Mouse (Mus musculus) limb, embryonic 10.5 days (tissue): ENCODE measurements around the gene Pde1b. TPM values are rescaled to one million over a fixed set of nuclear protein-coding genes. Genes with fewer than 3 reads are reported as not detected.

ENCODE experiments used
- DNase-seq: peaks from one replicate; pipeline ENCODE4 v3.0.0-alpha.2; 2017; ENCODE audit warnings: low spot score
- H3K27ac ChIP-seq: fragments of 300-500 bp; sonication (generic); 2 replicates; pipeline ENCODE4 v1.5.1; 2016; ENCODE audit warnings: mild to moderate bottlenecking
- H3K27me3 ChIP-seq: fragments of 300-500 bp; sonication (generic); 2 replicates; pipeline ENCODE4 v1.6.1; 2016; ENCODE audit warnings: low read depth, mild to moderate bottlenecking; ENCODE audit not compliant: poor library complexity, severe bottlenecking
- H3K36me3 ChIP-seq: fragments of 300-500 bp; sonication (generic); 2 replicates; pipeline ENCODE4 v1.6.1; 2016; ENCODE audit warnings: mild to moderate bottlenecking, moderate library complexity
- H3K4me1 ChIP-seq: fragments of 300-500 bp; sonication (generic); 2 replicates; pipeline ENCODE4 v1.6.1; 2016
- H3K4me3 ChIP-seq: fragments of 300-500 bp; sonication (generic); 2 replicates; pipeline ENCODE4 v1.5.1; 2016; ENCODE audit warnings: mild to moderate bottlenecking, moderate library complexity
- H3K9me3 ChIP-seq: fragments of 300-500 bp; sonication (generic); replicated peaks from 2 replicates; pipeline ENCODE4 v1.6.1; 2016; ENCODE audit warnings: mild to moderate bottlenecking
- WGBS: fragments of 180-500 bp; shearing (Covaris S2); methylation state at CpG from one replicate; pipeline ENCODE4 v1.1.7; 2016; 5-methylcytosine and 5-hydroxymethylcytosine counted together
- polyA plus RNA-seq: library from polyadenylated mRNA; unstranded; fragments of >200 nt; fragmentation: Nextera tagmentation; extraction: Ambion mirVana; gene quantifications from 2 replicates; pipeline ENCODE4 v1.2.1, GENCODE M21; 2016

The Pde1b gene
- polyA plus RNA-seq, 1 experiment from 2014 or later: 2.9 TPM

DNA sequence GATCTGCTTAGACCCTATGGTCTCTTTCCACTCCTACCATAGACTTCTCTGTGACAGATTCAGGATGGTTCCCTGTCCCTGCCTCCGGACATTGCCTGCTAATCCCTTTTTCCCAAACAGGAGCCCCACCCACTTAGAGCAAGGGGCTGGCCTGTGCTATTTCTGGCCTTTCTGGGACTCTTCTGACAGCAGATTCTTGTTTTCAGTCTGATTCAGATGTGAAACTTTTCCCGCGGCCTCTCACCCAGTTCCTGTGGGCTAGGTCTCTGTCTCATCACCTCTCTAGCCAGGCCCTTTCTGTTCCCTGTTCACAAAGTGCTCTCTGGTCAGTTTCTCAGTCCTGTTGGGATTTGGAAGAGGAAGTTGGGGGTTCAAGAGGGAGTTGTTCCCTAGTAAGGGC lies 12.1 kb downstream of the Pde1b start:
- Histone ChIP-seq H3K9me3 (no peaks in the 10 kb centered on the region), H3K27ac (peak overlapping the region; percentile 14; the same call in 1 of the 2 replicates), H3K4me3 (0 out of 2 replicates have a peak overlapping the region, but pooled peaks have one; percentile 53), H3K36me3 (no peaks in the 10 kb centered on the region), H3K4me1 (peaks cover 29% of the 10 kb centered on the region), H3K27me3 (peaks cover 13% of the 10 kb centered on the region; the same call in 1 of the 2 replicates)
- no peak for DNase-seq
- 43% methylated on average over 3 of the region's 3 CpGs for WGBS

DNA sequence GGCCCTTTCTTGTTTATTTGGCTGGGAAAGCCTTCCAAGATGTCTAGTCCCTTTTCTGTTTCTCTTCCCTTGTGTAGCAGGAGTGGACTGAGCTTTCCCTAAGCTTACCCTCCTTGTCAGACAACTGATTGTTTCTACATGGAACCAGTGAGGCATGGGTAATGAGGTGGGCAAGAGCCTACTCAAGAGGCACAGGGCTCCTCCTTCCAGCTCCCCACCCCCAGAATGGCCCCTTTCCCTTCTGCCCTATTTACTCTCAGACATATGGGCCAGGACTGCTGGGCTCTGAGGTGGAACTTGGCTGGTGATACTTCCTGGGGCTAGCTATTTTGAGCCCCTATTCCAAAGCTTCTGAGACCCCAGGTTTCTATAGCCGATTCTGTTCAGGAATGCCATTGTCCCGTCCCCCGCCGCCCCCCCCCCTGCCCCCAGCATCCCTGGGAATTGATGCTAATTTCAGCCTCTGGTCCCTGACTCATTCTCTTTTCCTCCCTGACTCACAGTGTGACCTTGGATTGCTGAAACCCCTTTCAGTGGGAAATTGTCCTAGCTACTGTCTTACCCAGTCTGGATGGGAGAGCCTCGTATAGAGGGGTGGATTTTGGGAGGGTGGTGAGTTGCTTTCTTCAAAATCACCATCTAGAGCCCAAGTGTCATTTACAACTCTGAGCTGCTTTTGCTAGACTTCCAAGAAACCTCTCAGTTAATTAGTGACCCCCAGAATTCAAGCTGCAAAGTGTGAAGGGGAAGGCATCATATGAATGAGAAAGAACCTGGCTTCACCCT lies 16.0 kb downstream of the Pde1b start:
- Histone ChIP-seq H3K27me3 (no peaks in the 10 kb centered on the region), H3K27ac (no peak overlapping the region), H3K36me3 (no peaks in the 10 kb centered on the region), H3K4me1 (peaks cover 24% of the 10 kb centered on the region), H3K4me3 (no peak overlapping the region), H3K9me3 (no peaks in the 10 kb centered on the region)
- DNase-seq: no peak
- 18% methylated on average over 5 of the region's 5 CpGs for WGBS

DNA sequence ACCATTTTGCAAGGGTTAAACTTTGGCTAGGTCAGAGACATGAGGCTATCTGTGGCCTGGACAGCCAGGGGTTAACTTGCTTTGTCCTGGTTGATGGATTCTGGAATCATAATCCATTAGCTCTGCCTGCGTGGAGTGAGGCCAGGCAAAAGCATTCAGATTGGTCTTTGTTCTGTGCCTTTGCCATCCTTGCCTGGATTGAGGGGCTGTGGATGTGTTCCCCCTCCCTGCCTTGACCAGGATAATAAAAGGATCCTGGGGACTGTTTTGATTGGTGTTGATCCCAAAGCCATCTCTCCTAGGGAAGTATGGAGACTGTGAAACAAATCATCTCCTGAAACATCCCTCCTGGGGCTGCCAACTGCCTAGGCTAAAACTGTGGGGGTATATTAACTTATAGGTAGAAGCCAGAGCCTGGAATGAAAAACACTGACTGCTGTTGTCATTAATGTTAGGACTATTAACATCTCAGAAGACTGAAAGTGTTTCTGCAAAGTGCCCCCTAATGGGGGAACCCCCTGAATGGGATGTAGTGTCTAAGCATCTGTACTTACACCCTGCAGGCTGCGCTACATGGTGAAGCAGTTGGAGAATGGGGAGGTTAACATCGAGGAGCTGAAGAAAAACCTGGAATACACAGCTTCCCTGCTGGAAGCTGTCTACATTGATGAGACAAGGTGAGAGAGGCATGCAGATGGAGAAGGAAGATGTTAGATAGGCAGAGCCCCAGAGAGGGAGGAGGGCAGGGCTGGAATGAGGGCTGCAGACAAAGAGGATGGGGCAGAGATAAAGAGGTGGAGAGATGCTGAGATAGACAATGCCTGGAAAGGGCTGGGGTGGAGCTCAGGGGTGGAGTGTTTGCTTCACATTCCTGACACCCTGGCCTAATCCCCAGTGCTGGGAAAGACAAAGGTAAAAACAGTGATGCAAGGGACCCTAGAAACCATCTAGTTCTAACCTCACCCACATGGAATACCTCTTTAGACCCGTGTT lies 16.8 kb downstream of the Pde1b start:
- WGBS: 32% methylated on average over 4 of the region's 4 CpGs
- DNase-seq: no peak
- peaks cover 17% of the 10 kb centered on the region; the same call in 1 of the 2 replicates for H3K4me1 ChIP-seq
- no peaks in the 10 kb centered on the region for H3K36me3 ChIP-seq
- no peak overlapping the region for H3K27ac ChIP-seq
- no peaks in the 10 kb centered on the region for H3K9me3 ChIP-seq
- no peak overlapping the region for H3K4me3 ChIP-seq
- no peaks in the 10 kb centered on the region for H3K27me3 ChIP-seq

DNA sequence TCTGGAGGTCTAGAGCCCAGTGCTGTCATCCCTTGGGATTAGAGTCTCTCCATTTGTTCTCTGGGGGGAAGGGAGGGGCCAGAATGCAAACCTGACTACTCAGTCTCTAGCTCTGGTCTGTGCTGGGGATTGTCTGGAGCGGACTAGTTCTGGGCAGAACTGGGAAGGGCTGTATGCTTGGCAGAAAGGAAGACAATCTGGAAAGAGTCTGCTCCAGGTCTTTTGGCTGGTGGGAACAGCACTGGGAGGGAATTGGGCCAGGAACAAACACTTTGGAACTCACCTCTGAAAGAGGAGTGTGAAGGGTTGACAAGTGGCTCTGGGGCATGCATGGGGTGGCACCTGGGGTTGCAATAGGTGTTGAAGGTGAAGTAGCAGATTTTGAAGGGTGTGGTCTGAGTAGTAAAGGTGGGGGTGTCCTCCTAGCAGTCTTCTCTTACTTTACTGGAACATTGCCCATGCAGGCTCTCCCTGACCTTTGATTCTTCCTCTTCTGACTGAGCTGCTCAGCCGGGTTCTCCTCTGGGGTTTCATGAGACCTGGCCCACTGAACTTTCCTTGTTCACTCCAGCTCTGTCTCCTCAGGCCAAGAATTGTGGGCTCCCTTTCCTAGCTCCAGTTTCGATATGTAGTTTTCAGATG lies 19.7 kb downstream of the Pde1b start:
- no peaks in the 10 kb centered on the region for H3K36me3 ChIP-seq
- no peaks in the 10 kb centered on the region for H3K27me3 ChIP-seq
- DNase-seq: no peak
- 70% methylated on average over 3 of the region's 3 CpGs for WGBS
- peaks cover 12% of the 10 kb centered on the region; the same call in 1 of the 2 replicates for H3K4me1 ChIP-seq
- H3K27ac ChIP-seq: no peak overlapping the region
- no peak overlapping the region for H3K4me3 ChIP-seq
- no peaks in the 10 kb centered on the region for H3K9me3 ChIP-seq

DNA sequence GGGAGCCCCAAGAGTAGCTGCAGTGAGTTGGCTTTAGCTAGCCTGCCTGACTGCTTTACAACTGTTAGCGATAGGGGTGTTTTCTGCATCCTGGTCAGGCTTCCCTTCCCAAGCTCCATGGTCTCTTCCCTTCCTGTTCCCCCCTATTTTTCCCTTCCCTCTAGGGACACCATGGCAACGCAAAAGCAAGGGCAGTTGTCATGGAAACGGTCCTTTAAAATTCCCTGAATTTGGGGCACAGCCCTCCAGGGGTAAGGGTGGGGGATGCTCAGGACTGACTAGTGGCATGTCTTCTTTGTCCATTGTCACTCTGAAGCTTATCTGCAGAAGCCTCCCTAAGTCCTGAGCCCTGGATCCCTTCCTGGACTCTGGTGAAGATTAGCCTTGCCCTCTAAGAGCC lies 20.3 kb downstream of the Pde1b start:
- WGBS: 65% methylated on average over 3 of the region's 3 CpGs
- no peak for DNase-seq
- H3K4me1 ChIP-seq: peaks cover 12% of the 10 kb centered on the region; the same call in 1 of the 2 replicates
- H3K4me3 ChIP-seq: no peak overlapping the region
- no peaks in the 10 kb centered on the region for H3K36me3 ChIP-seq
- no peaks in the 10 kb centered on the region for H3K27me3 ChIP-seq
- no peak overlapping the region for H3K27ac ChIP-seq
- H3K9me3 ChIP-seq: no peaks in the 10 kb centered on the region

DNA sequence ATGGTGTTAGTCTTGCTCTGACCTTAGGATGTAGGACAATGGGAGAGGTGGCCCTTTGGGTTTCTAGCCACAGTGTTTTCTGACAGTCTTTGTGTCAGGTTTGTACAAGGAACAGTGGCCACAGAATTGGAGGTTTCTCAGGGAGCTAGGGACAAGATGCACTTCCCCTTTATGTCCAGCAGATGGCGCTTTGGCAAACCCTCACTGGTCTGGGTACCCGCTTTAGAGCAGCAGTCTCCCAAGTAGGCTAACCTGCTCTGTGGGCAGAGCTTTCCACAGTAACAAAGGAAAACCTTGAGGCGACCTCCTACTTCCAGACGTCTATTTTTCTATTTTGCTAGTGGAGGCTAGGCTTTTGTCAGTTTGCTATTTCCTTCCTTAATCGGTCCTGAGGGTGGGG lies 27.5 kb downstream of the Pde1b start:
- Histone ChIP-seq H3K36me3 (no peaks in the 10 kb centered on the region), H3K27ac (no peak overlapping the region), H3K9me3 (no peaks in the 10 kb centered on the region), H3K4me1 (peaks cover 3% of the 10 kb centered on the region; the same call in 1 of the 2 replicates), H3K27me3 (peaks cover 24% of the 10 kb centered on the region), H3K4me3 (no peak overlapping the region)
- peak; percentile 70 for DNase-seq
- WGBS: 8% methylated on average over 5 of the region's 5 CpGs

- H3K27ac ChIP-seq: no peak overlapping the region
- 78% methylated on average over 7 of the region's 7 CpGs for WGBS
- H3K27me3 ChIP-seq: peaks cover 62% of the 10 kb centered on the region
- H3K9me3 ChIP-seq: no peaks in the 10 kb centered on the region
- no peak overlapping the region for H3K4me3 ChIP-seq
- H3K4me1 ChIP-seq: peaks cover 26% of the 10 kb centered on the region
- H3K36me3 ChIP-seq: no peaks in the 10 kb centered on the region
- DNase-seq: no peak
These were observed 31.3 kb downstream of the Pde1b start for GRCm38 (mm10) chr15:103534054-103534620.

DNA sequence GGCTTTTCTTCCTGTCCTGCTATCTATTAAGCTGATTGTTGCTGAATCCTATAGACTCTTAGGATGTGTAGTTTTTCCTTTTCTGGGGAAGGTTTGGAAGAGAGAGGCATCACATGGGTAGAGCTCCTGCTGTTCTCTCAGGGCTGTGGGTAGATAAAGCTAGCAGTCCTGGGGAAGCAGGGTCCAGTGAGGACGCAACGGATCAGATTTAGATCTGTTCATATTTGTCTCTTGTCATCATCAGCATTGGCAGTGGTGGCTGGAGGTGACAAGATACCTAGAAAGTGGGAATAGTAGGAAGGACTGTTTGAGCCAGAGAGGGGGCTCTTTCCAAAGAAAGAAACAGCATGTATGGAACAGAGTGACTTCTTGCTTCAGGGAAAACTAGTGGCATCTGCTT lies 32.2 kb downstream of the Pde1b start:
- Histone ChIP-seq H3K36me3 (no peaks in the 10 kb centered on the region), H3K9me3 (no peaks in the 10 kb centered on the region), H3K4me3 (no peak overlapping the region), H3K27ac (no peak overlapping the region), H3K4me1 (peaks cover 25% of the 10 kb centered on the region), H3K27me3 (peaks cover 70% of the 10 kb centered on the region)
- WGBS: 85% methylated on average over 2 of the region's 2 CpGs
- no peak for DNase-seq

GRCm38 (mm10) chr15:103535786-103536185 lies 33.0 kb downstream of the Pde1b start:
- H3K27ac ChIP-seq: no peak overlapping the region
- H3K4me3 ChIP-seq: no peak overlapping the region
- no peaks in the 10 kb centered on the region for H3K9me3 ChIP-seq
- peaks cover 25% of the 10 kb centered on the region for H3K4me1 ChIP-seq
- no peaks in the 10 kb centered on the region for H3K36me3 ChIP-seq
- 75% methylated on average over 1 of the region's 1 CpGs for WGBS
- peak; percentile 8 for DNase-seq
- H3K27me3 ChIP-seq: peaks cover 73% of the 10 kb centered on the region

GRCm38 (mm10) chr15:103536456-103536855 lies 33.6 kb downstream of the Pde1b start:
- no peaks in the 10 kb centered on the region for H3K36me3 ChIP-seq
- no peak overlapping the region for H3K4me3 ChIP-seq
- peak; percentile 25 for DNase-seq
- 50% methylated on average over 2 of the region's 2 CpGs for WGBS
- no peaks in the 10 kb centered on the region for H3K9me3 ChIP-seq
- H3K4me1 ChIP-seq: peaks cover 25% of the 10 kb centered on the region
- H3K27ac ChIP-seq: no peak overlapping the region
- peaks cover 73% of the 10 kb centered on the region for H3K27me3 ChIP-seq

DNA sequence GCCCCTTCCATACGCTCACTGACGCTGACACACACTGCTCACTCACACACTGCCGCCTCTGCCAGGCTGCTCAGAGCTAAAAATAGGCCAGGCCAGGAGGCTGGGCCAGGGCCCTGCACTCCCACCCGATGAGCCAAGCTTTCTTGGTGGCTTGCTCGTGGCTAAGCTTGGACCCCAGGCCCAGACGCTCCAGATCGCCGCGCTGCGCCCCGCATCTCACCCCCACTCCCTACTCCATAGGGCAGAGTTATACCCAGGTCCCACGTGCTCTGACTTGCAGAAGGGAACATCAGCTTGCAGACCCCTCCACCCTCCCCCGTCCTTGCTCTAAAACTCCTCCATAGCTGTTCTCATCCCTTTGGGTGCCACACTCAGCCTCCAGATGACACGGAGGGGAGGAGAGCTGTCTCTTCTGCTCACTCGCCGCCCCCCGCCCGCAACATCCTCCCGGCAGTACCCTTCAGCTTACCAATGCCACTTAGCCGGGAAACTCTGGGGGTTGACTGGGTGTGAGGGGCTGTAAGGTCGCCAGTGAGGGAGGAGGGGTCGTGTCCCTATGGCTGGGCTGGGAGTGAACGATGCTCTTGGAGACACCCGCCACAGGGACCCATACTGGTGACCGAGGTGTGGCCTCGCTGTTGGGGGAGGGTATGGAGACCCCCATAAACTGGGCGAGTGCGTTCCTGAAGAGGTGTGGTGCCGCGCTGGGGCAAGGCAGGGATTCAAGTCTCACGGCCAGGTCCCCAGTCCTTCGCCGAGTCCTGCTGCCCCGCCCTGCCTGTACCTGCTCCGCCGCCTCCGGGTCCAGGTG lies 34.4 kb downstream of the Pde1b start:
- H3K4me1 ChIP-seq: peaks cover 25% of the 10 kb centered on the region
- DNase-seq: no peak
- peak overlapping the region; percentile 54 for H3K27ac ChIP-seq
- no peaks in the 10 kb centered on the region for H3K9me3 ChIP-seq
- H3K4me3 ChIP-seq: peak overlapping the region; percentile 66
- H3K27me3 ChIP-seq: peaks cover 73% of the 10 kb centered on the region
- WGBS: under 1% methylated on average over 37 of the region's 37 CpGs
- no peaks in the 10 kb centered on the region for H3K36me3 ChIP-seq

DNA sequence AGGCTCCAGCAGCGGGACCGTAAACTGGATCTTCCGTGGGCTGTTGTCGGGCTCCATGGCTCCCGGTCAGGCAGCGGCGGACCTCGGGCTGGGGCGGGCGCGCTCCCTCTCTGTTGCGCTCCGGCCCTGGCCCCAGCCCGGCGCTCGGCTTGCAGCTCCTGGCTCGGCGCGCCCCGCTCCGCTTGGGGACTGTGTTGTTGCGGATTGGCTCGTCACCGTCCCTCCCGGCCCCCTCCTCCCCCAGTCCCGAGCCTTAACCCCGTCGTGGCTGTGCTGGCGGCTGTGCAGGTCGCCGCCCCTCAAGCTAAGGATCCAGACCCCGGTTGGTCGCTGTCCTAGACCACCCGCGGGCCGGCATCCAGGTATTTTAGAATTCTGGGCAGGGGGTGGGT lies 35.0 kb downstream of the Pde1b start, which contains the start of gene Ppp1r1a:
TSS of gene Ppp1r1a (minus strand) at position 182 of the 392 bp plus-strand sequence.
- H3K4me3 ChIP-seq: peak within 1 kb of the TSS; percentile 66
- H3K27ac ChIP-seq: peak within 1 kb of the TSS; percentile 54
- H3K27me3 ChIP-seq: peaks cover 71% of the 10 kb centered on the region
- DNase-seq: peak; percentile 85
- WGBS: under 1% methylated on average over 36 of the region's 36 CpGs
- H3K9me3 ChIP-seq: no peaks in the 10 kb centered on the region
- peaks cover 27% of the 10 kb centered on the region for H3K4me1 ChIP-seq
- H3K36me3 ChIP-seq: no peaks in the 10 kb centered on the region
